Mouse (Mus musculus): Measurements from ENCODE around the gene Ada. TPM values are rescaled to one million over a fixed set of nuclear protein-coding genes. Genes with fewer than 3 reads are reported as not detected.

Ada gene
- total and polyA plus RNA-seq, 3 experiments = 18.0 to 24.0 (median 19.9) TPM

Other genes with a start within 250 kb of the Ada start
- not detected in 2 replicates for gene Hnf4a, start 243.4 kb downstream of the Ada start, total RNA-seq (2012; rRNA removed)
- not detected in 2 replicates for gene Hnf4a, start 243.4 kb downstream of the Ada start, total RNA-seq (2014; rRNA removed)
- not detected in 2 replicates for gene Hnf4a, start 243.4 kb downstream of the Ada start, polyA plus RNA-seq (2012; ENCODE audit: insufficient read length, low read depth)
- 25.7 and 26.2 TPM in 2 replicates for gene Ttpal, start 147.9 kb downstream of the Ada start, total RNA-seq (2012; rRNA removed)
- 32.5 and 38.9 TPM in 2 replicates for gene Ttpal, start 147.9 kb downstream of the Ada start, total RNA-seq (2014; rRNA removed)
- gene Ttpal, start 147.9 kb downstream of the Ada start, polyA plus RNA-seq (2012; ENCODE audit: insufficient read length, low read depth) = 17.3 and 21.9 TPM in 2 replicates
- gene Serinc3, start 105.1 kb downstream of the Ada start, total RNA-seq (2012; rRNA removed) = 345 and 358 TPM in 2 replicates
- 411 and 467 TPM in 2 replicates for gene Serinc3, start 105.1 kb downstream of the Ada start, total RNA-seq (2014; rRNA removed)
- 493 and 611 TPM in 2 replicates for gene Serinc3, start 105.1 kb downstream of the Ada start, polyA plus RNA-seq (2012; ENCODE audit: insufficient read length, low read depth)
- gene Pkig, start 91.9 kb downstream of the Ada start, total RNA-seq (2012; rRNA removed) = 225 and 253 TPM in 2 replicates
- 227 and 228 TPM in 2 replicates for gene Pkig, start 91.9 kb downstream of the Ada start, total RNA-seq (2014; rRNA removed)
- 364 and 473 TPM in 2 replicates for gene Pkig, start 91.9 kb downstream of the Ada start, polyA plus RNA-seq (2012; ENCODE audit: insufficient read length, low read depth)
- 0.13 TPM in 1 of 2 replicates, not detected in the other for gene Ccn5, start 70.6 kb upstream of the Ada start, total RNA-seq (2012; rRNA removed)
- gene Ccn5, start 70.6 kb upstream of the Ada start, total RNA-seq (2014; rRNA removed) = not detected in 2 replicates
- gene Ccn5, start 70.6 kb upstream of the Ada start, polyA plus RNA-seq (2012; ENCODE audit: insufficient read length, low read depth) = not detected in 2 replicates
- not detected in 2 replicates for gene Kcnk15, start 103.4 kb upstream of the Ada start, total RNA-seq (2012; rRNA removed)
- gene Kcnk15, start 103.4 kb upstream of the Ada start, total RNA-seq (2014; rRNA removed) = not detected in 2 replicates
- gene Kcnk15, start 103.4 kb upstream of the Ada start, polyA plus RNA-seq (2012; ENCODE audit: insufficient read length, low read depth) = not detected in 2 replicates
- not detected in 2 replicates for gene Rims4, start 168.4 kb upstream of the Ada start, total RNA-seq (2012; rRNA removed)
- not detected in 2 replicates for gene Rims4, start 168.4 kb upstream of the Ada start, total RNA-seq (2014; rRNA removed)
- not detected in 2 replicates for gene Rims4, start 168.4 kb upstream of the Ada start, polyA plus RNA-seq (2012; ENCODE audit: insufficient read length, low read depth)
- gene Ywhab, start 244.7 kb upstream of the Ada start, total RNA-seq (2012; rRNA removed) = 41.6 and 51.7 TPM in 2 replicates
- gene Ywhab, start 244.7 kb upstream of the Ada start, total RNA-seq (2014; rRNA removed) = 57.1 and 59.8 TPM in 2 replicates
- gene Ywhab, start 244.7 kb upstream of the Ada start, polyA plus RNA-seq (2012; ENCODE audit: insufficient read length, low read depth) = 157 and 159 TPM in 2 replicates

All from CH12.LX (cell line).